Mouse (Mus musculus) E14TG2a.4 (cell line): ENCODE data around the gene Rbm39.
"Not testable (repeated sequence)": the region's sequence is repeated elsewhere in the genome, so short reads cannot be mapped to it uniquely, and the experiment has no call there.

Experiments used
- CTCF ChIP-seq: conservative IDR thresholded peaks from 2 replicates; pipeline ENCODE4 v1.5.1; 2014; ENCODE audit warnings: low read length
- NANOG ChIP-seq: IDR thresholded peaks from 2 replicates; pipeline ENCODE4 v1.6.1; 2014; ENCODE audit warnings: borderline replicate concordance, low read length, mixed read lengths
- POU5F1 ChIP-seq: IDR thresholded peaks from 2 replicates; pipeline ENCODE4 v1.6.1; 2014; ENCODE audit warnings: low read length, borderline replicate concordance

- TF ChIP-seq CTCF, NANOG, POU5F1: not testable (repeated sequence)
These were observed 68.0 kb downstream of the Rbm39 start for GRCm38 (mm10) chr2:156112080-156112423.
